Comparison of ENCODE assay signal across 9 mouse cellular contexts in the genomic region with DNA sequence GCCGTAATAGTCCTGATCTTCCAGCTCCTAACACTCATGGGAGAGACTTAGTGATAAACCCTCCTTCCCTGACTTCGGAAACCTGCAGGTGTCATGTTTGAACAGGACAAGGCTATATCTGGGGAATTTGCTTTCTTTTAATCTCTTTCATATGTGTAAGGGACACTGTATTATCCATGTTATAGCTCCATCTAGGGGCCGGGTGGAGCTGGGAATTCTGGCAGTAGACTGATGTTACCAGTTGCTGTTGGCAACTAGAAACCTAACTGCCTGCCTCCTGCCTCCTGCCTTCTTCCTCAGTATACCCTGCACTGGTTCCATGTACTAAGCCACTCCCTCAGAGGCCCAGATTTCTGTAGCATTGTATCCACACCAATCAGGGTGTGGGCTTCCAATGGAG. TPM values are rescaled to one million over a fixed set of nuclear protein-coding genes. Genes with fewer than 3 reads are reported as not detected.
A peak's percentile ranks its signal among the peaks of the same experiment; 100 is the strongest.
DNase-seq lines count a peak whose midpoint lies in the region; ATAC-seq and TF ChIP-seq lines count a peak whose summit lies in the region.
"Had no signal": no experiment of that assay in that cellular context is flagged by ENCODE, and none has a peak within 500 bp of the region (broad histone marks: within the 10 kb centered on the region; RNA-seq: fewer than 3 reads in every experiment).

No protein-coding gene starts in this region.

- H3K27ac ChIP-seq in lung, embryonic 14.5 days (ENCODE audit: low read depth): no peak overlapping the region
- no peak overlapping the region for H3K27ac ChIP-seq in embryonic facial prominence, embryonic 11.5 days (replicated peaks; ENCODE audit: low read depth, low read length)
- no peak overlapping the region for H3K27ac ChIP-seq in liver, postnatal 0 days (ENCODE audit: low read depth)

- no peaks in the 10 kb centered on the region for H3K36me3 ChIP-seq in lung, embryonic 14.5 days (ENCODE audit: insufficient read depth)
- H3K36me3 ChIP-seq in embryonic facial prominence, embryonic 11.5 days (replicated peaks; ENCODE audit: control insufficient read depth, insufficient read depth, low read depth, low read length): no peaks in the 10 kb centered on the region
- H3K36me3 ChIP-seq in liver, postnatal 0 days (replicated peaks; ENCODE audit: insufficient read depth, low read length): no peaks in the 10 kb centered on the region

- no peaks in the 10 kb centered on the region for H3K27me3 ChIP-seq in lung, embryonic 14.5 days (ENCODE audit: insufficient read depth, low read length)
- no peaks in the 10 kb centered on the region for H3K27me3 ChIP-seq in embryonic facial prominence, embryonic 11.5 days (ENCODE audit: control insufficient read depth, insufficient read depth, low read length)
- H3K27me3 ChIP-seq in liver, postnatal 0 days (ENCODE audit: insufficient read depth, low read length): no peaks in the 10 kb centered on the region

- TF ChIP-seq EP300 in liver, postnatal 0 days (IDR thresholded peaks at IDR 0.05; ENCODE audit: low read depth): no peak

- no peaks in the 10 kb centered on the region for H3K9me3 ChIP-seq in lung, embryonic 14.5 days (ENCODE audit: low read depth, low read length)
- no peaks in the 10 kb centered on the region for H3K9me3 ChIP-seq in embryonic facial prominence, embryonic 11.5 days (replicated peaks; ENCODE audit: control insufficient read depth, low read length)
- H3K9me3 ChIP-seq in liver, postnatal 0 days (ENCODE audit: low read length): no peaks in the 10 kb centered on the region

- H3K4me2 ChIP-seq in lung, embryonic 14.5 days: no peak overlapping the region
- no peak overlapping the region for H3K4me2 ChIP-seq in embryonic facial prominence, embryonic 11.5 days (ENCODE audit: low read depth, low read length)
- H3K4me2 ChIP-seq in liver, postnatal 0 days (ENCODE audit: low read depth, low read length): no peak overlapping the region

- peak; percentile 46 for DNase-seq in lung, embryonic 14.5 days
- DNase-seq in lung, adult 2 months: no peak
- DNase-seq in adrenal gland, adult 18-20 months (ENCODE audit: low spot score in 2 of 2): peak; percentile 21 to 22
- peak; percentile 37 for DNase-seq in embryonic facial prominence, embryonic 11.5 days (ENCODE audit: low spot score)
- peak; percentile 52 for DNase-seq in large intestine, adult 2 months (ENCODE audit: low read depth, low spot score)
- no peak for DNase-seq in liver, postnatal 0 days
- no peak for DNase-seq in thymus, adult 18-20 months
- DNase-seq in spleen, adult 18-20 months: no peak

- no peak for TF ChIP-seq POLR2A in lung, adult 2 months (IDR thresholded peaks at IDR 0.05; ENCODE audit: borderline replicate concordance, extremely low read depth, low read depth, low read length)

- 35% methylated on average over 3 of the region's 3 CpGs for WGBS in lung, embryonic 14.5 days
- WGBS in lung, adult 2 months: 48% methylated on average over 3 of the region's 3 CpGs
- 54% methylated on average over 3 of the region's 3 CpGs for WGBS in embryonic facial prominence, embryonic 11.5 days
- WGBS in large intestine, adult 2 months: 38% methylated on average over 3 of the region's 3 CpGs
- WGBS in liver, postnatal 0 days (ENCODE audit: insufficient replicate concordance): 48% methylated on average over 3 of the region's 3 CpGs

- peak; percentile 37; the same call in 1 of the 2 replicates for TF ChIP-seq CTCF in lung, embryonic 14.5 days (IDR thresholded peaks at IDR 0.05; ENCODE audit: low read depth)
- TF ChIP-seq CTCF in lung, adult 2 months (IDR thresholded peaks at IDR 0.05; ENCODE audit: insufficient read depth, low read length): no peak
- peak; percentile 47 for TF ChIP-seq CTCF in liver, postnatal 0 days (IDR thresholded peaks at IDR 0.05; ENCODE audit: low read depth)

- no peak for ATAC-seq in lung, embryonic 14.5 days (ENCODE audit: insufficient read depth)
- ATAC-seq in embryonic facial prominence, embryonic 11.5 days (replicated peaks; ENCODE audit: insufficient number of reproducible peaks, low FRiP score, low TSS enrichment, low read depth): no peak
- ATAC-seq in liver, postnatal 0 days: no peak

- H3K9ac ChIP-seq in lung, embryonic 14.5 days: no peak overlapping the region
- no peak overlapping the region for H3K9ac ChIP-seq in embryonic facial prominence, embryonic 11.5 days (replicated peaks; ENCODE audit: low read length)
- H3K9ac ChIP-seq in liver, postnatal 0 days (replicated peaks): no peak overlapping the region

- H3K4me3 ChIP-seq in lung, embryonic 14.5 days (ENCODE audit: low read depth, low read length): no peak overlapping the region
- no peak overlapping the region for H3K4me3 ChIP-seq in lung, adult 2 months (replicated peaks; ENCODE audit: extremely low read depth, low read depth, low read length)
- H3K4me3 ChIP-seq in embryonic facial prominence, embryonic 11.5 days (ENCODE audit: low read depth, low read length): no peak overlapping the region
- no peak overlapping the region for H3K4me3 ChIP-seq in liver, postnatal 0 days (ENCODE audit: low read depth, low read length)

- no peaks in the 10 kb centered on the region for H3K4me1 ChIP-seq in lung, embryonic 14.5 days (ENCODE audit: insufficient read depth)
- no peaks in the 10 kb centered on the region for H3K4me1 ChIP-seq in lung, adult 2 months (ENCODE audit: control insufficient read depth, insufficient read depth, low read length)
- no peaks in the 10 kb centered on the region for H3K4me1 ChIP-seq in embryonic facial prominence, embryonic 11.5 days (ENCODE audit: control insufficient read depth, insufficient read depth, low read length)
- no peaks in the 10 kb centered on the region for H3K4me1 ChIP-seq in liver, postnatal 0 days (ENCODE audit: insufficient read depth)

RNA-seq across cellular contexts. Expression of a gene that starts 16.4 kb away (rescaled TPM):
- polyA plus RNA-seq in lung, embryonic 14.5 days (2014; fragmentation: Nextera tagmentation; extraction: Ambion mirVana): not detected in 2 replicates
- polyA plus RNA-seq in lung, adult 2 months (2012; rRNA removed): not detected in 2 replicates
- total RNA-seq in adrenal gland, adult 18-20 months (2021): not detected
- 0.69 and 0.88 TPM in 2 replicates for polyA plus RNA-seq in embryonic facial prominence, embryonic 11.5 days (2014; fragmentation: Nextera tagmentation; extraction: Ambion mirVana)
- polyA plus RNA-seq in large intestine, adult 2 months (2012; rRNA removed): 0.31 and 0.38 TPM in 2 replicates
- polyA plus RNA-seq in liver, postnatal 0 days (2015; fragmentation: Nextera tagmentation; extraction: Ambion mirVana): 0.48 and 0.62 TPM in 2 replicates

RNA-seq across cellular contexts. Expression of a gene that starts 36.8 kb away (rescaled TPM):
- polyA plus RNA-seq in lung, embryonic 14.5 days (2014; fragmentation: Nextera tagmentation; extraction: Ambion mirVana): not detected in 2 replicates
- not detected in 2 replicates for polyA plus RNA-seq in lung, adult 2 months (2012; rRNA removed)
- not detected for total RNA-seq in adrenal gland, adult 18-20 months (2021)
- polyA plus RNA-seq in embryonic facial prominence, embryonic 11.5 days (2014; fragmentation: Nextera tagmentation; extraction: Ambion mirVana): not detected in 2 replicates
- polyA plus RNA-seq in large intestine, adult 2 months (2012; rRNA removed): not detected in 2 replicates
- not detected in 2 replicates for polyA plus RNA-seq in liver, postnatal 0 days (2015; fragmentation: Nextera tagmentation; extraction: Ambion mirVana)
- total RNA-seq: common myeloid progenitor, adult 5-6 weeks had no signal

RNA-seq across cellular contexts. Expression of a gene that starts 50.3 kb away (rescaled TPM):
- polyA plus RNA-seq in lung, embryonic 14.5 days (2014; fragmentation: Nextera tagmentation; extraction: Ambion mirVana): not detected in 2 replicates
- polyA plus RNA-seq in lung, adult 2 months (2012; rRNA removed): not detected in 2 replicates
- not detected for total RNA-seq in adrenal gland, adult 18-20 months (2021)
- not detected in 2 replicates for polyA plus RNA-seq in embryonic facial prominence, embryonic 11.5 days (2014; fragmentation: Nextera tagmentation; extraction: Ambion mirVana)
- polyA plus RNA-seq in large intestine, adult 2 months (2012; rRNA removed): not detected in 2 replicates
- not detected in 2 replicates for polyA plus RNA-seq in liver, postnatal 0 days (2015; fragmentation: Nextera tagmentation; extraction: Ambion mirVana)
- total RNA-seq: common myeloid progenitor, adult 5-6 weeks had no signal

Comparison
In these comparisons a context has a peak if more than half of its experiments do, and no peak if none do; other contexts are left out.
1. DNase-seq: peak in lung, embryonic 14.5 days (single experiment), adrenal gland, adult 18-20 months (2 of 2), embryonic facial prominence, embryonic 11.5 days (single experiment) and large intestine, adult 2 months (single experiment); none in lung, adult 2 months (single experiment), liver, postnatal 0 days (single experiment), thymus, adult 18-20 months (0 of 2) and spleen, adult 18-20 months (0 of 2).